Mouse (Mus musculus): ENCODE data around the gene Zbtb43. TPM values are rescaled to one million over a fixed set of nuclear protein-coding genes. Genes with fewer than 3 reads are reported as not detected.

The Zbtb43 gene
- polyA plus RNA-seq, 1 experiment from 2014 or later = 15.3 TPM

Other genes with a start within 250 kb of the Zbtb43 start
- gene Ralgps1, start 97.1 kb downstream of the Zbtb43 start, polyA plus RNA-seq (2015; fragmentation: Nextera tagmentation; extraction: Ambion mirVana) = 7.9 and 8.0 TPM in 2 replicates
- 7.5 and 8.2 TPM in 2 replicates for gene Zbtb34, start 37.2 kb downstream of the Zbtb43 start, polyA plus RNA-seq (2015; fragmentation: Nextera tagmentation; extraction: Ambion mirVana)
- gene Lmx1b, start 172.0 kb upstream of the Zbtb43 start, polyA plus RNA-seq (2015; fragmentation: Nextera tagmentation; extraction: Ambion mirVana) = not detected in 2 replicates

Data from stomach, embryonic 16.5 days (tissue).